Mouse (Mus musculus): ENCODE results near the gene Rapgef5. TPM values are rescaled to one million over a fixed set of nuclear protein-coding genes. Genes with fewer than 3 reads are reported as not detected.
A peak's percentile ranks its signal among the peaks of the same experiment; 100 is the strongest.

Rapgef5 gene
- polyA plus RNA-seq, 1 experiment from 2014 or later: 38.3 TPM

DNA sequence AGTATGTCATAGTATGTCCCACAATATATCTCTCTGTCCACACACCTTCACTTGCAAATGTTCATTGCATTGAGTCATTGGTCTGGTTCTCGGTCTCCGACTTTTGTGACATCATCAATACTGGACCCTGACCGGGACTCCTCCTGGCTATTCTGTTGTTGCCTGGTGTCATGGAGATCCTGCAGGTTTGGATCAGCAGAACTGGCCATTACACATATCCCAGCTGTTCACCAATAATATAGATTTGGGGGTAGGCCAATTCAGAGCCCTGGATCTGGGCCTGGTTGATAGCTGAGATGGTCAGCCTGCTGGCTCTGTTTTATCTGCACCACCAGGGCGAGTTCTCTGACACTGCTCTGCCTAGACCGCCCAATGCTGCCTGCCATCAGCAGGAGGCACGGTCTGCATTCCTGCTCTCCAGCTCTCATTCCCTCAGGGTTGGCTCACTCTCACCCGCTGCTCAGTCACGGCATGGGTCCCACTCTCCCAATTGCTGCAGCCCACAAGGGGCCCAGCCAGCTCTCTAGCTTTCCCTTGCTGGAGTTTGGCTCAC lies 137.7 kb downstream of the Rapgef5 start:
- Histone ChIP-seq H3K36me3 (replicated peaks; ENCODE audit: control insufficient read depth, insufficient read depth) (no peaks in the 10 kb centered on the region), H3K4me2 (replicated peaks) (no peak overlapping the region), H3K4me3 (replicated peaks; ENCODE audit: low read length) (no peak overlapping the region), H3K27ac (no peak overlapping the region), H3K9me3 (ENCODE audit: control insufficient read depth, low read length) (no peaks in the 10 kb centered on the region), H3K4me1 (replicated peaks; ENCODE audit: control insufficient read depth, insufficient read depth, low read length) (no peaks in the 10 kb centered on the region), H3K27me3 (ENCODE audit: control insufficient read depth, insufficient read depth, low read length) (no peaks in the 10 kb centered on the region), H3K9ac (no peak overlapping the region)
- WGBS: 85% methylated on average over 8 of the region's 8 CpGs
- DNase-seq (ENCODE audit: low spot score) (no peak), ATAC-seq (ENCODE audit: low FRiP score) (no peak)

DNA sequence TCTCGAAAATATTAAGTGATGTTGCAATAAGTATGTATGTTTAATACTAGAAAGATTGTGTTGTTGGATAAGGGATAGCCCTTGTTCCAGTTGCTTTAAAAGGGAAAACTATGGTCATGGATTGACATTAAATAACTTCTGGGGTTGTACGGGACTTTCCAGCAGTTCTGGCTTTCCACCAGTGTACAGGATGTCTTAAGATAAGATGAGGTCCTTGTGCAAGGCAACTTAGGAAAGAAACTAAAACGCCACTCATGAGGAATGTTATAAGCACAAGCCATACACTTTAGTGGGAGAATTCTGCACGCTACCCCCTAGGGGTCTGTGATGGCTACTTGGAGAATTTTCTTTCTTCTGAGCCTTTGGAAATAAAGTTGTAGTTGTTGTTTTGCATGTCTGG lies 140.7 kb downstream of the Rapgef5 start:
- Histone ChIP-seq H3K4me1 (replicated peaks; ENCODE audit: control insufficient read depth, insufficient read depth, low read length) (no peaks in the 10 kb centered on the region), H3K27me3 (ENCODE audit: control insufficient read depth, insufficient read depth, low read length) (no peaks in the 10 kb centered on the region), H3K9ac (no peak overlapping the region), H3K4me2 (replicated peaks) (no peak overlapping the region), H3K9me3 (ENCODE audit: control insufficient read depth, low read length) (no peaks in the 10 kb centered on the region), H3K27ac (no peak overlapping the region), H3K36me3 (replicated peaks; ENCODE audit: control insufficient read depth, insufficient read depth) (no peaks in the 10 kb centered on the region), H3K4me3 (replicated peaks; ENCODE audit: low read length) (no peak overlapping the region)
- WGBS: 89% methylated on average over 4 of the region's 4 CpGs
- DNase-seq (ENCODE audit: low spot score): no peak
- ATAC-seq (ENCODE audit: low FRiP score): no peak

DNA sequence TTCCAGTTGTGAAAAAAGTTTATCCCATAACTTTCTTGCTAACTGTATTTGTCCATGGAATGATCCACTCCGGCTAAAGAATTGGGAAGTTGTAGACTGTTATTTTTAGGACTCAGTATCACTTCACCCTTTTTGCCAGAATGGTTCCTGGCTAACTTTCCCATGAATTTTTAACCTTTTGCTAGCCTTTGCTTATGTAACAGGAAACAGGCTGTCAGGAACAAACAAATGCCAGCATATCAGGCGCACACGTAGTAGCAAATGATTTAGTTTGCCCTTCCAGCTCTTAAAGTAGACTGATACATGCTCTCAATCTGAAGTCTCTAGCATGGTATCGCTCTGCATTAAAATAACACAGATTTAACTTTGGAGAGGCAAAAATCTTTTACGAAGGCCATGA lies 141.5 kb downstream of the Rapgef5 start:
- no peak overlapping the region for H3K4me3 ChIP-seq (replicated peaks; ENCODE audit: low read length)
- H3K27me3 ChIP-seq (ENCODE audit: control insufficient read depth, insufficient read depth, low read length): no peaks in the 10 kb centered on the region
- no peaks in the 10 kb centered on the region for H3K9me3 ChIP-seq (ENCODE audit: control insufficient read depth, low read length)
- H3K27ac ChIP-seq: no peak overlapping the region
- no peak overlapping the region for H3K4me2 ChIP-seq (replicated peaks)
- ATAC-seq (ENCODE audit: low FRiP score) (no peak), DNase-seq (ENCODE audit: low spot score) (no peak)
- H3K4me1 ChIP-seq (replicated peaks; ENCODE audit: control insufficient read depth, insufficient read depth, low read length): no peaks in the 10 kb centered on the region
- WGBS: 88% methylated on average over 5 of the region's 5 CpGs
- H3K9ac ChIP-seq: no peak overlapping the region
- no peaks in the 10 kb centered on the region for H3K36me3 ChIP-seq (replicated peaks; ENCODE audit: control insufficient read depth, insufficient read depth)

DNA sequence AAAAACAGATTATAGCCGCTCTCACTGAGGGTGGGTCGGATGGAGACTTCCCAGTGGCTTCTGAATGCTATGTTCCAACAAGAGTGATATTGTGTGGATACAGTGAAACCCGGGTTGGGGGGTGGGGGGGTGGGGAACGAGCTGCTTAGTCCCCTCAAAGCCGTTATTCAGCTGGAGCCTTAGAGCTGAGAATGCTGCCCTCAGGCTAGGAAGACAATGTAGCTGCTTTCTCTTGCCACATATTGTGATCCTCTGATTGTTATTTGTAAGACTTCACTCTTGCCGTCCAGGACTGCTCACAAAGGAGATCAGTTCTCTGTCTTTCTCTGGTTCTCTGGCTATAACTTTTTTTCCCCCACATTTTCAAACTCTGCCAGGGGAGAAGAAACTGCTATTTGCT lies 142.5 kb downstream of the Rapgef5 start:
- H3K27ac ChIP-seq: 0 out of 2 replicates have a peak overlapping the region, but pooled peaks have one; percentile 38
- no peaks in the 10 kb centered on the region for H3K36me3 ChIP-seq (replicated peaks; ENCODE audit: control insufficient read depth, insufficient read depth)
- no peaks in the 10 kb centered on the region for H3K4me1 ChIP-seq (replicated peaks; ENCODE audit: control insufficient read depth, insufficient read depth, low read length)
- 25% methylated on average over 6 of the region's 6 CpGs for WGBS
- no peak overlapping the region for H3K4me2 ChIP-seq (replicated peaks)
- no peak for DNase-seq (ENCODE audit: low spot score)
- no peak overlapping the region for H3K4me3 ChIP-seq (replicated peaks; ENCODE audit: low read length)
- ATAC-seq (ENCODE audit: low FRiP score): no peak
- H3K27me3 ChIP-seq (ENCODE audit: control insufficient read depth, insufficient read depth, low read length): no peaks in the 10 kb centered on the region
- H3K9ac ChIP-seq: no peak overlapping the region
- no peaks in the 10 kb centered on the region for H3K9me3 ChIP-seq (ENCODE audit: control insufficient read depth, low read length)

DNA sequence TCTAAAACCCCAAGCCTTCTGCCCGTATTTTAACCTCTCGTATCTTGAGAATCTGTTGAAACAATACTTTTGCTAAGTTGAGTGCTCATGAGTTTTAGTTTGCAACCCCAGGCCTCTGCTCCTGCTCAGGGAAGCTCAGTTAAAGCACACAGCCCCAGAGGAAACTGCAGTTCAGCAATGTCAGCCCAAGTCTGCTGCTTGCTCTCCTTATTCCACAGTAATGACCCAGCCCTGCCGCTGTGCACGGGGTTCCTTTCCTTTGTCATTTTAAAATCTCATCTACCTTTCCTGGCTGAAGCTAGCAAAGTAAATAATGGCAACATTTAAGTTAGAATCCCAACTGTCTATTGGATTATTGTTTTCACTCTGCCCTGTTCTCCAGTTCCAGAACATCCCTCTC lies 144.1 kb downstream of the Rapgef5 start:
- Histone ChIP-seq H3K9me3 (ENCODE audit: control insufficient read depth, low read length) (no peaks in the 10 kb centered on the region), H3K4me1 (replicated peaks; ENCODE audit: control insufficient read depth, insufficient read depth, low read length) (no peaks in the 10 kb centered on the region), H3K36me3 (replicated peaks; ENCODE audit: control insufficient read depth, insufficient read depth) (no peaks in the 10 kb centered on the region), H3K4me2 (replicated peaks) (no peak overlapping the region), H3K27ac (no peak overlapping the region), H3K4me3 (replicated peaks; ENCODE audit: low read length) (no peak overlapping the region), H3K9ac (no peak overlapping the region), H3K27me3 (ENCODE audit: control insufficient read depth, insufficient read depth, low read length) (no peaks in the 10 kb centered on the region)
- ATAC-seq (ENCODE audit: low FRiP score) (no peak), DNase-seq (ENCODE audit: low spot score) (no peak)
- 39% methylated on average over 4 of the region's 4 CpGs for WGBS

DNA sequence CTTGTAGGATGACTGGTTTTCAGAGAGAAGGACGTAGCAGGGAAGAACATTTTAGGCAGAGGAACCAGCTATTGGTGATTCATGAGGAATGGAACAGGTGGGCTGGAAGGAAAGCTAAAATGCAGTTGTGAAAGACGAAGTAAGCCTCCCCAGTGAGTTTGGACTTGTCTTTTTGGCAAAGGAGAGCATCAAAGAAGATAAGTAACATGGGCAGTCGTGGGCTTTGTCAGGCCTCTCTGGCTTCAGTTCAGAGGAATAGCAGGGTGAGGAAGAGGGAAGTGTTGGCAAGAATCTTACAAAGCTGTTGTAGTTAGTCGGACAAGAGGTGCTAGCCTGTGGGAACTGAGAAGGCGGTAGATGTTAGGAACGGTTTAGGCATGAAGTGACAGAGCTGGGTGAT lies 145.6 kb downstream of the Rapgef5 start:
- Histone ChIP-seq H3K4me1 (replicated peaks; ENCODE audit: control insufficient read depth, insufficient read depth, low read length) (no peaks in the 10 kb centered on the region), H3K9me3 (ENCODE audit: control insufficient read depth, low read length) (no peaks in the 10 kb centered on the region), H3K27me3 (ENCODE audit: control insufficient read depth, insufficient read depth, low read length) (no peaks in the 10 kb centered on the region), H3K9ac (no peak overlapping the region), H3K4me3 (replicated peaks; ENCODE audit: low read length) (no peak overlapping the region), H3K27ac (no peak overlapping the region), H3K36me3 (replicated peaks; ENCODE audit: control insufficient read depth, insufficient read depth) (no peaks in the 10 kb centered on the region), H3K4me2 (replicated peaks) (no peak overlapping the region)
- DNase-seq (ENCODE audit: low spot score): no peak
- ATAC-seq (ENCODE audit: low FRiP score): no peak
- WGBS: 84% methylated on average over 6 of the region's 6 CpGs

DNA sequence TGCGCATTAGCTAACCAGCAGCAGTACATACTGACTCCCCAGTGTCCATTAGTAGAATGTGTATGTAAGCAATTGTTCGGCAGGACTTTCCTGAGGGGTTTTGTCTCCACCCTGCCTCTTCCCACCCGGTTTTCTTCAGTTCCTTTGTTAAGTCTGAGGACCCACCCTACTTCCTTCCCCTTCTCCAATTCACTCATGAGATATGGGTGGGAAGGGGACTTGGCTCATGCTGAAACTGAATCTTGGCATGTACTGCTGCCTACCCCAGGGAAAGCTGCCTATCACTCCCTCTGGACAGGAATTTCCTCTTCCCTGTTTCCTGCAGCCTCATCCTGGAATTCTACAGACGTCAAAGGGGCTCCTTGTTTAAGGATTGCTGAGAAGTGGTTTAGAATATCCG lies 147.4 kb downstream of the Rapgef5 start:
- Histone ChIP-seq H3K27me3 (ENCODE audit: control insufficient read depth, insufficient read depth, low read length) (no peaks in the 10 kb centered on the region), H3K4me3 (replicated peaks; ENCODE audit: low read length) (no peak overlapping the region), H3K9ac (no peak overlapping the region), H3K4me1 (replicated peaks; ENCODE audit: control insufficient read depth, insufficient read depth, low read length) (no peaks in the 10 kb centered on the region), H3K4me2 (replicated peaks) (no peak overlapping the region), H3K9me3 (ENCODE audit: control insufficient read depth, low read length) (no peaks in the 10 kb centered on the region), H3K27ac (no peak overlapping the region), H3K36me3 (replicated peaks; ENCODE audit: control insufficient read depth, insufficient read depth) (no peaks in the 10 kb centered on the region)
- WGBS: 72% methylated on average over 5 of the region's 5 CpGs
- DNase-seq (ENCODE audit: low spot score): no peak
- no peak for ATAC-seq (ENCODE audit: low FRiP score)

DNA sequence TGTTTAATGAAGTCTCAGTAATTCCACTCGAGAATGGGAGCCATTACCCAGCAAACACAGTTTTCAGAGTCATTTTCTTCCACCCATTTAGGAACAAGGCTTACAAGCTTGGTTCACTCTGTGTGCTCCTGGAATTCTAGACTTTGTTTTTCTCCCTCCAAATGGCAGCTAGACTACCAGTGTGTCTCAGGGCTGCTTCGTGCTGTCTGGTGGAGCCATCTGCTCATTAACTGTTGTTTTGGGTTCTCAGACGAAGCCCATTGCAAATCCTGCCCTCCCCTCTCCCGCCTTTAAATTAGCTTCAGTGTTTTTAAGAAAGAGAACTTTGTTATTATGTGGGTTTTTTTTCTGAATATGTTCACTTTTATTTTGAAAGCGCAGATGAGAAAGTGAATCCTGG lies 148.4 kb downstream of the Rapgef5 start:
- DNase-seq (ENCODE audit: low spot score): no peak
- 70% methylated on average over 5 of the region's 5 CpGs for WGBS

DNA sequence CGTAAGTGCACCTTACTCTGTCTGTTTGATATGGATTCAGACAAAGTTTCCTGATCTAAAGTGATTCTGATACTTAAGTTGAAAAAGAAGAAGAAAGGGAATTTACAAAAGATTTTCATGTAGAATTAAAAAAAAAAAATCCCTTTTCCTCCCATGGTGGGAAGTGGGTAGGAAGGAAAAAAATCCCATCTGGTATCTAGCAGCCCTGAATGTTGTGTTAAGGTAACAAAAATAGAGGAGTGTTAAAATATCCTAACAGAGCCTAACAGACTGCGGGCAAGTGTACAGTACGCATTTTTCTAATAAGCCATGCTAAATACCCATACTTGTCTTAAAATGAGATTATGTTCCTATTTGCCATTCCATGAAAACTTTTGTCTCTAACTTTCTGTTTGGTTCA lies 150.1 kb downstream of the Rapgef5 start:
- H3K4me2 ChIP-seq (replicated peaks): no peak overlapping the region
- H3K36me3 ChIP-seq (replicated peaks; ENCODE audit: control insufficient read depth, insufficient read depth): no peaks in the 10 kb centered on the region
- no peaks in the 10 kb centered on the region for H3K27me3 ChIP-seq (ENCODE audit: control insufficient read depth, insufficient read depth, low read length)
- no peak overlapping the region for H3K9ac ChIP-seq
- no peaks in the 10 kb centered on the region for H3K9me3 ChIP-seq (ENCODE audit: control insufficient read depth, low read length)
- no peaks in the 10 kb centered on the region for H3K4me1 ChIP-seq (replicated peaks; ENCODE audit: control insufficient read depth, insufficient read depth, low read length)
- 92% methylated on average over 3 of the region's 3 CpGs for WGBS
- no peak overlapping the region for H3K4me3 ChIP-seq (replicated peaks; ENCODE audit: low read length)
- DNase-seq (ENCODE audit: low spot score) (no peak), ATAC-seq (ENCODE audit: low FRiP score) (no peak)
- H3K27ac ChIP-seq: no peak overlapping the region

More for the DNA sequence above, 148.4 kb downstream of the Rapgef5 start:
- Histone ChIP-seq H3K4me3 (replicated peaks; ENCODE audit: low read length) (no peak overlapping the region), H3K27ac (no peak overlapping the region), H3K9me3 (ENCODE audit: control insufficient read depth, low read length) (no peaks in the 10 kb centered on the region), H3K9ac (no peak overlapping the region), H3K4me2 (replicated peaks) (no peak overlapping the region), H3K36me3 (replicated peaks; ENCODE audit: control insufficient read depth, insufficient read depth) (no peaks in the 10 kb centered on the region), H3K27me3 (ENCODE audit: control insufficient read depth, insufficient read depth, low read length) (no peaks in the 10 kb centered on the region), H3K4me1 (replicated peaks; ENCODE audit: control insufficient read depth, insufficient read depth, low read length) (no peaks in the 10 kb centered on the region)
- no peak for ATAC-seq (ENCODE audit: low FRiP score)

Measured in hindbrain, embryonic 14.5 days (tissue).